Mouse (Mus musculus): ENCODE results near the gene Sptlc3. TPM values are rescaled to one million over a fixed set of nuclear protein-coding genes. Genes with fewer than 3 reads are reported as not detected.

Gene Sptlc3
- total and polyA plus RNA-seq, 3 experiments, result 0.06 TPM; not detected in 2

GRCm38 (mm10) chr2:139601543-139602194, 108.0 kb downstream of the Sptlc3 start:
- Histone ChIP-seq H3K4me3 (no peak overlapping the region), H3K36me3 (ENCODE audit: control insufficient read depth, insufficient read depth, low read length) (no peaks in the 10 kb centered on the region), H3K4me1 (ENCODE audit: control insufficient read depth, insufficient read depth, low read length) (no peaks in the 10 kb centered on the region), H3K79me2 (replicated peaks; ENCODE audit: control insufficient read depth, insufficient read depth, low read length) (no peaks in the 10 kb centered on the region), H3K9ac (ENCODE audit: low read depth, low read length) (no peak overlapping the region), H3K27me3 (ENCODE audit: control insufficient read depth, insufficient read depth, low read length) (no peaks in the 10 kb centered on the region), H3K27ac (no peak overlapping the region)
- 32% methylated on average over 7 of the region's 7 CpGs for WGBS
- DNase-seq, result no peak
- intact Hi-C loops (cut with DNase I), result no loop called here
- TF ChIP-seq CTCF (IDR thresholded peaks at IDR 0.05) (no peak), POLR2A (IDR thresholded peaks at IDR 0.05; ENCODE audit: insufficient read depth, low read depth, low read length) (no peak), EP300 (IDR thresholded peaks at IDR 0.05; ENCODE audit: insufficient read depth, low read depth, low read length) (no peak)

- DNase-seq, result no peak
- no peak for TF ChIP-seq EP300 (IDR thresholded peaks at IDR 0.05; ENCODE audit: insufficient read depth, low read depth, low read length)
- TF ChIP-seq POLR2A (IDR thresholded peaks at IDR 0.05; ENCODE audit: insufficient read depth, low read depth, low read length), result no peak
- no peak for TF ChIP-seq CTCF (IDR thresholded peaks at IDR 0.05)
These were observed 114.5 kb downstream of the Sptlc3 start for GRCm38 (mm10) chr2:139608167-139608566.

GRCm38 (mm10) chr2:139608810-139609209, 115.1 kb downstream of the Sptlc3 start:
- H3K27me3 ChIP-seq (ENCODE audit: control insufficient read depth, insufficient read depth, low read length), result no peaks in the 10 kb centered on the region
- H3K9ac ChIP-seq (ENCODE audit: low read depth, low read length), result no peak overlapping the region
- 38% methylated on average over 7 of the region's 7 CpGs for WGBS
- H3K79me2 ChIP-seq (replicated peaks; ENCODE audit: control insufficient read depth, insufficient read depth, low read length), result no peaks in the 10 kb centered on the region
- no peak overlapping the region for H3K27ac ChIP-seq
- intact Hi-C loops (cut with DNase I), result no loop called here
- DNase-seq, result no peak
- no peak for TF ChIP-seq POLR2A (IDR thresholded peaks at IDR 0.05; ENCODE audit: insufficient read depth, low read depth, low read length)
- TF ChIP-seq EP300 (IDR thresholded peaks at IDR 0.05; ENCODE audit: insufficient read depth, low read depth, low read length), result no peak
- no peak for TF ChIP-seq CTCF (IDR thresholded peaks at IDR 0.05)
- H3K4me1 ChIP-seq (ENCODE audit: control insufficient read depth, insufficient read depth, low read length), result no peaks in the 10 kb centered on the region
- H3K36me3 ChIP-seq (ENCODE audit: control insufficient read depth, insufficient read depth, low read length), result no peaks in the 10 kb centered on the region
- no peak overlapping the region for H3K4me3 ChIP-seq

More at GRCm38 (mm10) chr2:139608167-139608566, 114.5 kb downstream of the Sptlc3 start:
- intact Hi-C loops (cut with DNase I), result no loop called here
- H3K27ac ChIP-seq, result no peak overlapping the region
- H3K36me3 ChIP-seq (ENCODE audit: control insufficient read depth, insufficient read depth, low read length), result no peaks in the 10 kb centered on the region
- H3K27me3 ChIP-seq (ENCODE audit: control insufficient read depth, insufficient read depth, low read length), result no peaks in the 10 kb centered on the region
- H3K79me2 ChIP-seq (replicated peaks; ENCODE audit: control insufficient read depth, insufficient read depth, low read length), result no peaks in the 10 kb centered on the region
- H3K9ac ChIP-seq (ENCODE audit: low read depth, low read length), result no peak overlapping the region
- H3K4me3 ChIP-seq, result no peak overlapping the region
- H3K4me1 ChIP-seq (ENCODE audit: control insufficient read depth, insufficient read depth, low read length), result no peaks in the 10 kb centered on the region
- WGBS, result 50% methylated on average over 3 of the region's 3 CpGs

GRCm38 (mm10) chr2:139609231-139609630, 115.5 kb downstream of the Sptlc3 start:
- TF ChIP-seq EP300 (IDR thresholded peaks at IDR 0.05; ENCODE audit: insufficient read depth, low read depth, low read length), result no peak
- TF ChIP-seq POLR2A (IDR thresholded peaks at IDR 0.05; ENCODE audit: insufficient read depth, low read depth, low read length), result no peak
- no peak for TF ChIP-seq CTCF (IDR thresholded peaks at IDR 0.05)
- Histone ChIP-seq H3K9ac (ENCODE audit: low read depth, low read length) (no peak overlapping the region), H3K36me3 (ENCODE audit: control insufficient read depth, insufficient read depth, low read length) (no peaks in the 10 kb centered on the region), H3K27me3 (ENCODE audit: control insufficient read depth, insufficient read depth, low read length) (no peaks in the 10 kb centered on the region), H3K4me1 (ENCODE audit: control insufficient read depth, insufficient read depth, low read length) (no peaks in the 10 kb centered on the region), H3K4me3 (no peak overlapping the region), H3K27ac (no peak overlapping the region), H3K79me2 (replicated peaks; ENCODE audit: control insufficient read depth, insufficient read depth, low read length) (no peaks in the 10 kb centered on the region)
- intact Hi-C loops (cut with DNase I), result no loop called here
- no peak for DNase-seq
- 65% methylated on average over 7 of the region's 7 CpGs for WGBS

GRCm38 (mm10) chr2:139609662-139610291, 116.1 kb downstream of the Sptlc3 start:
- Histone ChIP-seq H3K36me3 (ENCODE audit: control insufficient read depth, insufficient read depth, low read length) (no peaks in the 10 kb centered on the region), H3K4me3 (no peak overlapping the region), H3K79me2 (replicated peaks; ENCODE audit: control insufficient read depth, insufficient read depth, low read length) (no peaks in the 10 kb centered on the region), H3K27ac (no peak overlapping the region), H3K9ac (ENCODE audit: low read depth, low read length) (no peak overlapping the region), H3K27me3 (ENCODE audit: control insufficient read depth, insufficient read depth, low read length) (no peaks in the 10 kb centered on the region), H3K4me1 (ENCODE audit: control insufficient read depth, insufficient read depth, low read length) (no peaks in the 10 kb centered on the region)
- intact Hi-C loops (cut with DNase I), result no loop called here
- 56% methylated on average over 8 of the region's 8 CpGs for WGBS
- no peak for DNase-seq
- TF ChIP-seq POLR2A (IDR thresholded peaks at IDR 0.05; ENCODE audit: insufficient read depth, low read depth, low read length) (no peak), EP300 (IDR thresholded peaks at IDR 0.05; ENCODE audit: insufficient read depth, low read depth, low read length) (no peak), CTCF (IDR thresholded peaks at IDR 0.05) (no peak)

- Histone ChIP-seq H3K36me3 (ENCODE audit: control insufficient read depth, insufficient read depth, low read length) (no peaks in the 10 kb centered on the region), H3K27ac (no peak overlapping the region), H3K79me2 (replicated peaks; ENCODE audit: control insufficient read depth, insufficient read depth, low read length) (no peaks in the 10 kb centered on the region), H3K27me3 (ENCODE audit: control insufficient read depth, insufficient read depth, low read length) (no peaks in the 10 kb centered on the region), H3K4me3 (no peak overlapping the region), H3K4me1 (ENCODE audit: control insufficient read depth, insufficient read depth, low read length) (no peaks in the 10 kb centered on the region), H3K9ac (ENCODE audit: low read depth, low read length) (no peak overlapping the region)
- no peak for TF ChIP-seq EP300 (IDR thresholded peaks at IDR 0.05; ENCODE audit: insufficient read depth, low read depth, low read length)
- no peak for TF ChIP-seq CTCF (IDR thresholded peaks at IDR 0.05)
- no peak for TF ChIP-seq POLR2A (IDR thresholded peaks at IDR 0.05; ENCODE audit: insufficient read depth, low read depth, low read length)
- 43% methylated on average over 10 of the region's 10 CpGs for WGBS
- DNase-seq, result no peak
- intact Hi-C loops (cut with DNase I), result no loop called here
These were observed 118.8 kb downstream of the Sptlc3 start for GRCm38 (mm10) chr2:139612410-139613107.

All from heart, adult 2 months (tissue).